In the genomic region with DNA sequence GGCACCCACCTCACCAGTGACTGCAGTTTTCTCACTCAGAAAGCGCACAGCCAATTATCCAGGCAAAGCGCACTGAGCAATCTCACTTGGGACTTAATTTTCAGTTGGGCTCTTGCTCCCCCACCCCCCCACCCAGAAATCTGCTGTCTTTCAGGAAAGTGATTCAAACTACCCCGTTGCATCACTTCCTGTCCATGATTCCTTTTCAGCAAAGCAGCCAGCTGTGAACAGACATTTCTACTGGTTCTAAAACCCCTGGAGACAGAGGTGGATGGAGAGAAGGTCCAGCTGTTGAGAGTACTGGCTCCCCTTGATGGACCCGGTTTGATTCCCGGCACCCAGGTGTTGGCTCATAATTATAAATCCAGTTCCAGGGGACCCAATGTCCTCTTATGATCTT, we compare ENCODE assay signal across 19 mouse cellular contexts. TPM values are rescaled to one million over a fixed set of nuclear protein-coding genes. Genes with fewer than 3 reads are reported as not detected.
DNase-seq lines count a peak whose midpoint lies in the region; ATAC-seq and TF ChIP-seq lines count a peak whose summit lies in the region.
"Had no signal": no experiment of that assay in that cellular context is flagged by ENCODE, and none has a peak within 500 bp of the region (broad histone marks: within the 10 kb centered on the region; RNA-seq: fewer than 3 reads in every experiment).

No protein-coding gene starts in this region.

- intact Hi-C loops in heart, adult 2 months (cut with DNase I): no loop called here

- TF ChIP-seq EP300 in heart, adult 2 months (IDR thresholded peaks at IDR 0.05; ENCODE audit: insufficient read depth, low read depth, low read length): no peak
- TF ChIP-seq EP300 in lung, postnatal 0 days (IDR thresholded peaks at IDR 0.05): no peak

- no peak overlapping the region for H3K4me3 ChIP-seq in heart, adult 2 months
- no peak overlapping the region for H3K4me3 ChIP-seq in lung, postnatal 0 days (ENCODE audit: low read depth, low read length)
- H3K4me3 ChIP-seq in lung, adult 2 months (replicated peaks; ENCODE audit: extremely low read depth, low read depth, low read length): no peak overlapping the region
- H3K4me3 ChIP-seq: embryonic facial prominence, embryonic 12.5 days; forebrain, embryonic 15.5 days; hindbrain, embryonic 12.5 days had no signal

- H3K9me3 ChIP-seq in lung, postnatal 0 days (ENCODE audit: low read length): no peaks in the 10 kb centered on the region
- H3K9me3 ChIP-seq: embryonic facial prominence, embryonic 12.5 days; forebrain, embryonic 15.5 days; hindbrain, embryonic 12.5 days had no signal

- H3K9ac ChIP-seq in heart, adult 2 months (ENCODE audit: low read depth, low read length): no peak overlapping the region
- no peak overlapping the region for H3K9ac ChIP-seq in lung, postnatal 0 days (replicated peaks; ENCODE audit: low read depth)
- H3K9ac ChIP-seq: embryonic facial prominence, embryonic 12.5 days; forebrain, embryonic 15.5 days; hindbrain, embryonic 12.5 days had no signal

- TF ChIP-seq CTCF in heart, adult 2 months (IDR thresholded peaks at IDR 0.05): no peak
- no peak for TF ChIP-seq CTCF in lung, postnatal 0 days (IDR thresholded peaks at IDR 0.05)
- no peak for TF ChIP-seq CTCF in lung, adult 2 months (IDR thresholded peaks at IDR 0.05; ENCODE audit: insufficient read depth, low read length)

- 0 out of 2 replicates have a peak, but pooled peaks cover 1% of the 10 kb centered on the region for H3K27me3 ChIP-seq in heart, adult 2 months (ENCODE audit: control insufficient read depth, insufficient read depth, low read length)
- H3K27me3 ChIP-seq in lung, postnatal 0 days (replicated peaks; ENCODE audit: insufficient read depth, low read length): no peaks in the 10 kb centered on the region
- H3K27me3 ChIP-seq: embryonic facial prominence, embryonic 12.5 days; forebrain, embryonic 15.5 days; hindbrain, embryonic 12.5 days had no signal

- no peaks in the 10 kb centered on the region for H3K4me1 ChIP-seq in heart, adult 2 months (ENCODE audit: control insufficient read depth, insufficient read depth, low read length)
- H3K4me1 ChIP-seq in lung, postnatal 0 days (ENCODE audit: insufficient read depth, low read depth, low read length): no peaks in the 10 kb centered on the region
- H3K4me1 ChIP-seq in lung, adult 2 months (ENCODE audit: control insufficient read depth, insufficient read depth, low read length): no peaks in the 10 kb centered on the region
- H3K4me1 ChIP-seq: embryonic facial prominence, embryonic 12.5 days; forebrain, embryonic 15.5 days; hindbrain, embryonic 12.5 days had no signal

- peak; percentile 28 for ATAC-seq in lung, postnatal 0 days
- ATAC-seq in granulocyte monocyte progenitor cell, adult 5-6 weeks (replicated peaks; ENCODE audit: poor library complexity, severe bottlenecking): peak; percentile 70
- ATAC-seq in megakaryocyte, adult 5-6 weeks (ENCODE audit: poor library complexity, severe bottlenecking): peak; percentile 40; the same call in 1 of the 2 replicates
- ATAC-seq: forebrain, embryonic 15.5 days; hindbrain, embryonic 16.5 days; inflammation-experienced regulatory T-cells, adult 6 months had no signal

- H3K27ac ChIP-seq in heart, adult 2 months: no peak overlapping the region
- no peak overlapping the region for H3K27ac ChIP-seq in lung, postnatal 0 days (ENCODE audit: low read length)
- H3K27ac ChIP-seq: embryonic facial prominence, embryonic 12.5 days; forebrain, embryonic 15.5 days; hindbrain, embryonic 12.5 days had no signal

- H3K36me3 ChIP-seq in heart, adult 2 months (ENCODE audit: control insufficient read depth, insufficient read depth, low read length): no peaks in the 10 kb centered on the region
- H3K36me3 ChIP-seq in lung, postnatal 0 days (ENCODE audit: insufficient read depth, low read length): no peaks in the 10 kb centered on the region
- H3K36me3 ChIP-seq: embryonic facial prominence, embryonic 12.5 days; forebrain, embryonic 15.5 days; hindbrain, embryonic 12.5 days had no signal

- no peak for TF ChIP-seq POLR2A in heart, adult 2 months (IDR thresholded peaks at IDR 0.05; ENCODE audit: insufficient read depth, low read depth, low read length)
- TF ChIP-seq POLR2A in lung, adult 2 months (IDR thresholded peaks at IDR 0.05; ENCODE audit: borderline replicate concordance, extremely low read depth, low read depth, low read length): no peak

- no peak overlapping the region for H3K4me2 ChIP-seq in lung, postnatal 0 days (replicated peaks; ENCODE audit: low read depth, low read length)
- H3K4me2 ChIP-seq: embryonic facial prominence, embryonic 12.5 days; forebrain, embryonic 15.5 days; hindbrain, embryonic 12.5 days had no signal

- 54% methylated on average over 5 of the region's 5 CpGs for WGBS in heart, adult 2 months
- 59% methylated on average over 5 of the region's 5 CpGs for WGBS in lung, postnatal 0 days
- 62% methylated on average over 5 of the region's 5 CpGs for WGBS in lung, adult 2 months

- no peaks in the 10 kb centered on the region for H3K79me2 ChIP-seq in heart, adult 2 months (replicated peaks; ENCODE audit: control insufficient read depth, insufficient read depth, low read length)

- DNase-seq in heart, adult 9 months (ENCODE audit: low spot score in 2 of 2): peak; percentile 4 to 10
- DNase-seq in heart, adult 2 months: no peak
- peak; percentile 66 for DNase-seq in lung, postnatal 0 days (ENCODE audit: low spot score)
- DNase-seq in lung, adult 2 months: no peak
- DNase-seq in right cerebral cortex, postnatal 4 days: no peak
- no peak for DNase-seq in spleen, postnatal 4 days (ENCODE audit: low spot score in 2 of 2)
- DNase-seq: adrenal gland, adult 8-10 months; cerebellum, adult 11 months; cerebellum, adult 8-10 months; cerebellum, postnatal 14 days; gastrocnemius, postnatal 36 days; heart, postnatal 4 days had no signal

RNA-seq across cellular contexts. Expression of a gene that starts 13.6 kb away (rescaled TPM):
- 1 to 10 TPM; 4.7 to 5.5 TPM for total RNA-seq in heart, adult 2 months (2021)
- 1.3 and 1.8 TPM in 2 replicates for polyA plus RNA-seq in heart, adult 2 months (2012; rRNA removed)
- polyA plus RNA-seq in lung, postnatal 0 days (2015; fragmentation: Nextera tagmentation; extraction: Ambion mirVana): 4.7 and 5.3 TPM in 2 replicates
- polyA plus RNA-seq in lung, adult 2 months (2012; rRNA removed): 9.5 and 9.6 TPM in 2 replicates
- 22.5 and 23.3 TPM in 2 replicates for total RNA-seq in granulocyte monocyte progenitor cell, adult 5-6 weeks (2014; fragmentation: Nextera tagmentation)
- 28.9 and 32.2 TPM in 2 replicates for total RNA-seq in granulocyte monocyte progenitor cell, adult 5-6 weeks (2017)
- total RNA-seq in megakaryocyte, adult 5-6 weeks (2015): 11.8 and 13.7 TPM in 2 replicates
- 17.6 and 17.8 TPM in 2 replicates for total RNA-seq in megakaryocyte, adult 5-6 weeks (2017)

RNA-seq across cellular contexts. Expression of a gene that starts 44.4 kb away (rescaled TPM):
- 100 to 1,000 TPM; 115 to 120 TPM for total RNA-seq in heart, adult 2 months (2021)
- 89.4 and 117 TPM in 2 replicates for polyA plus RNA-seq in heart, adult 2 months (2012; rRNA removed)
- polyA plus RNA-seq in lung, postnatal 0 days (2015; fragmentation: Nextera tagmentation; extraction: Ambion mirVana): 220 and 252 TPM in 2 replicates
- 165 and 207 TPM in 2 replicates for polyA plus RNA-seq in lung, adult 2 months (2012; rRNA removed)
- 51.6 and 63.3 TPM in 2 replicates for total RNA-seq in granulocyte monocyte progenitor cell, adult 5-6 weeks (2014; fragmentation: Nextera tagmentation)
- 73.6 and 73.7 TPM in 2 replicates for total RNA-seq in granulocyte monocyte progenitor cell, adult 5-6 weeks (2017)
- total RNA-seq in megakaryocyte, adult 5-6 weeks (2015): 124 and 127 TPM in 2 replicates
- total RNA-seq in megakaryocyte, adult 5-6 weeks (2017): 187 and 216 TPM in 2 replicates

RNA-seq across cellular contexts. Expression of a gene that starts 50.0 kb away (rescaled TPM):
- 10 to 100 TPM; 55.3 to 65.5 TPM for total RNA-seq in heart, adult 2 months (2021)
- polyA plus RNA-seq in heart, adult 2 months (2012; rRNA removed): 29.3 and 35.2 TPM in 2 replicates
- 57.3 and 60.0 TPM in 2 replicates for polyA plus RNA-seq in lung, postnatal 0 days (2015; fragmentation: Nextera tagmentation; extraction: Ambion mirVana)
- 42.0 and 43.9 TPM in 2 replicates for polyA plus RNA-seq in lung, adult 2 months (2012; rRNA removed)
- 11.2 and 16.4 TPM in 2 replicates for total RNA-seq in granulocyte monocyte progenitor cell, adult 5-6 weeks (2014; fragmentation: Nextera tagmentation)
- 9.5 and 11.8 TPM in 2 replicates for total RNA-seq in granulocyte monocyte progenitor cell, adult 5-6 weeks (2017)
- total RNA-seq in megakaryocyte, adult 5-6 weeks (2015): 42.4 and 49.4 TPM in 2 replicates
- total RNA-seq in megakaryocyte, adult 5-6 weeks (2017): 13.0 and 19.1 TPM in 2 replicates

Comparison
In these comparisons a context has a peak if more than half of its experiments do, and no peak if none do; other contexts are left out.
1. DNase-seq: peak in heart, adult 9 months (2 of 2) and lung, postnatal 0 days (single experiment); none in heart, adult 2 months (0 of 2), lung, adult 2 months (single experiment), right cerebral cortex, postnatal 4 days (single experiment) and spleen, postnatal 4 days (0 of 2).
2. Peak in every context shown above with its lines, with median percentiles within 50 percentile points of each other: ATAC-seq.